Mouse (Mus musculus) stomach, embryonic 16.5 days (tissue): ENCODE data around the gene Macrod2. TPM values are rescaled to one million over a fixed set of nuclear protein-coding genes. Genes with fewer than 3 reads are reported as not detected.

Source experiments
- ATAC-seq: fragments of 200-750 bp; cut with Nextera tagmentation; 2 replicates; pipeline ENCODE4 v1.8.0; 2017; ENCODE audit warnings: moderate number of reproducible peaks, moderate TSS enrichment; ENCODE audit not compliant: insufficient read depth, low FRiP score
- H3K27ac ChIP-seq: fragments of 300-500 bp; sonication (generic); 2 replicates; pipeline ENCODE4 v1.5.1; 2014; ENCODE audit warnings: low read length
- H3K27me3 ChIP-seq: fragments of 300-500 bp; sonication (generic); 2 replicates; pipeline ENCODE4 v1.6.1; 2014; ENCODE audit warnings: low read length, control low read depth, mixed read lengths; ENCODE audit not compliant: control insufficient read depth, insufficient read depth
- H3K36me3 ChIP-seq: fragments of 300-500 bp; sonication (generic); 2 replicates; pipeline ENCODE4 v1.6.1; 2014; ENCODE audit warnings: low read length; ENCODE audit not compliant: control insufficient read depth, insufficient read depth
- H3K4me1 ChIP-seq: fragments of 300-500 bp; sonication (generic); 2 replicates; pipeline ENCODE4 v1.6.1; 2014; ENCODE audit warnings: low read length, control low read depth, mixed read lengths; ENCODE audit not compliant: control insufficient read depth, insufficient read depth
- H3K4me2 ChIP-seq: fragments of 300-500 bp; sonication (generic); 2 replicates; pipeline ENCODE4 v1.6.1; 2014; ENCODE audit warnings: low read depth, low read length, mixed read lengths
- H3K4me3 ChIP-seq: fragments of 300-500 bp; sonication (generic); replicated peaks from 2 replicates; pipeline ENCODE4 v1.5.1; 2014; ENCODE audit warnings: mild to moderate bottlenecking, low read length
- H3K9ac ChIP-seq: fragments of 300-500 bp; sonication (generic); 2 replicates; pipeline ENCODE4 v1.6.1; 2014; ENCODE audit warnings: low read length
- H3K9me3 ChIP-seq: fragments of 300-500 bp; sonication (generic); replicated peaks from 2 replicates; pipeline ENCODE4 v1.6.1; 2016; ENCODE audit warnings: low read length, control low read depth; ENCODE audit not compliant: control insufficient read depth
- WGBS: fragments of 180-500 bp; shearing (Covaris S2); extraction: QIAGEN DNeasy Blood & Tissue Kit; methylation state at CpG from one replicate; pipeline ENCODE4 v1.1.7; 2014; 5-methylcytosine and 5-hydroxymethylcytosine counted together
- polyA plus RNA-seq: library from polyadenylated mRNA; unstranded; fragments of >200 nt; fragmentation: Nextera tagmentation; extraction: Ambion mirVana; gene quantifications from 2 replicates; pipeline ENCODE4 v1.2.1, GENCODE M21; 2015

The Macrod2 gene
- polyA plus RNA-seq, 1 experiment from 2014 or later = 45.4 TPM

DNA sequence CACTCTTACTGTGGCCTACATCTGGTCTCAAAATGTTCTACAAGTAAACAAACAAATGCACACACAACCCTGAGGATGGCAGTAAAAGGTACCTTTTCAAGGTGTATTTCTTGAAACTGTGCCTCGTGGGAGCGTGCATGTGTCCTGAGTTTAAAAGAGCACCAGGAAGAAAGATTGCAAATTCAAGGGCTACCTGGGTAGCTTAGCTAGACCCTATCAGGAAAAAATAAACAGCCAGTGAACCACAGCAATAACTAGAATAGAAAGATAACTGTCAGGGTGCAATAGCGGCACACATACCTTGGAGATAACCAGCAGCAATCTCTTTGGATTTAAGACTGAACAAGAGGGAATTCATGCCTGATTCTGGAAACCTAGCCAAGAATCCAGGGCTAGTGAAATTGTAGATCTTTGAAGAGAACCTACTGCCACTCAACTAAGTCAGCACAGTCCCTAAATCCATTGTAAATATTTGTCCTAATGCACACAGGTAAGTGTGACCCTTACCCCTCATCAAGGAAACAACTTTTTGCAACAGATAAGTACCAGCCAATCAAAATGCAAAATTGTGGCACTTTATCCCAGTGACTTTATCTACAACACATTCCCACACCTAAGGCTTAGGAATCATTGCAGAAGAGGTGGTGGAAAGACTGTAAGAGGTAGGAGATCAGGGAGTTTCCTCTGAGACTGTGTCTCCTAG, 590.7 kb downstream of the Macrod2 start:
- no peak overlapping the region for H3K4me3 ChIP-seq
- WGBS = 76% methylated on average over 3 of the region's 3 CpGs
- H3K4me1 ChIP-seq = no peaks in the 10 kb centered on the region
- H3K27ac ChIP-seq = no peak overlapping the region
- no peak overlapping the region for H3K4me2 ChIP-seq
- H3K9me3 ChIP-seq = no peaks in the 10 kb centered on the region
- no peaks in the 10 kb centered on the region for H3K27me3 ChIP-seq
- H3K9ac ChIP-seq = no peak overlapping the region
- H3K36me3 ChIP-seq = no peaks in the 10 kb centered on the region
- no peak for ATAC-seq

DNA sequence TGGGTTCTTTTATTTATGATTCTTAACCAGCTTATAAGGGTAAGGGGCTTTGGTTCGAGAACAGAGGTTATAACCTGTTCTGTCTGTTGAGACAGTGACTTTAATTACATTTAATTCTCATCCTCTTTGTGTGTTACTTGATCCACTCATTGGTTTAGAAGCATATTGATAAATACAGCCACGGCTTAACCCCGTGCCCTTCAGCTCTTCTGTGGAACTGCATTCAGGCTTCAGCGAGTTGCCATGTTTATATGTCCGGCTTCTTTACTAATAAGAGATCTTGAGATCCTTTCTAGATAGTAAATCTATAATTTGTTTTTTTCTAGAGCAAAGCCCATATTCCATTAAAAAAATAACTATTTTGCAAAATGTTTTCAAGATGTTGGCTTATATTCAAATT, 608.7 kb downstream of the Macrod2 start:
- H3K27me3 ChIP-seq = no peaks in the 10 kb centered on the region
- H3K36me3 ChIP-seq = no peaks in the 10 kb centered on the region
- no peak overlapping the region for H3K4me2 ChIP-seq
- H3K9ac ChIP-seq = no peak overlapping the region
- no peaks in the 10 kb centered on the region for H3K9me3 ChIP-seq
- H3K4me1 ChIP-seq = no peaks in the 10 kb centered on the region
- no peak for ATAC-seq
- WGBS = 65% methylated on average over 5 of the region's 5 CpGs
- H3K4me3 ChIP-seq = no peak overlapping the region
- no peak overlapping the region for H3K27ac ChIP-seq

DNA sequence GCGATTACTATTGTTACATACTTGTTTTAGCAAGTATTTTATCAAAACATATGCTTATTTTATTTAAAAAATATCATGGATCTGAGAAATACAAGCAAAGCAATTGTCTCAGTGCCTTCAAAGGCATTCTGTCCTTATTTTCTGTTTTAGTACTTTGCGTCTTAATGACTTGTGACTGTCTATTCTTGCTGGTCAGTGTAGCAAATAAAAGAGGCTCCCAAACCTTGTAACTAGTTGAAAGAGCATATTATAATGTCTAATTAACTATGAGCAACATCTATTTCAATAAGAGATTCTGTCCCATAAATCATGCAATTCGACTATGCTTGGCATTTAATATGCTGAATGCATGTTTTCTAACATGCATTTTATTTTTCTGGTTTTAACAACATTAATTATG, 609.2 kb downstream of the Macrod2 start:
- Histone ChIP-seq H3K9me3 (no peaks in the 10 kb centered on the region), H3K9ac (no peak overlapping the region), H3K27ac (no peak overlapping the region), H3K27me3 (no peaks in the 10 kb centered on the region), H3K4me1 (no peaks in the 10 kb centered on the region), H3K4me3 (no peak overlapping the region), H3K36me3 (no peaks in the 10 kb centered on the region), H3K4me2 (no peak overlapping the region)
- no peak for ATAC-seq
- 74% methylated on average over 3 of the region's 3 CpGs for whole genome bisulfite sequencing

DNA sequence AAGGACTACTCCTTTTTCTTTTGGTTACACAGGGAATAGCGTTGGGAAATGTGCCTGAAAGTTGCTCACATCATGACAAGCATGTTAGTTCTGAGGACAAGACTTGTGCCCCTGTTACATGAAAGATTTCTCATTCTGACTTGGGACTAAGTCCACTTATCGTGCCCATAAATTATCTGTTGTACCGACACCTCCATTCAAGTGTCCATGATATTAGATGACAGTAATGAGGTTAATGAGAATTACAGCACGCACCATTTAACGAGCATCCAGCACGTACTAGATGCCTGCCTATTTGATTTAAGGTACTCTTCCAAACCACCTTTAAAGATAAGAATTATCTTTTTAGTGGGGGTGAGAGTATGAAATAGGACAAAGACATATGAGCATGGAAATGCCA, 610.5 kb downstream of the Macrod2 start:
- ATAC-seq = no peak
- no peak overlapping the region for H3K4me3 ChIP-seq
- no peaks in the 10 kb centered on the region for H3K4me1 ChIP-seq
- WGBS = 77% methylated on average over 6 of the region's 6 CpGs
- H3K9me3 ChIP-seq = no peaks in the 10 kb centered on the region
- no peak overlapping the region for H3K27ac ChIP-seq
- no peaks in the 10 kb centered on the region for H3K27me3 ChIP-seq
- no peaks in the 10 kb centered on the region for H3K36me3 ChIP-seq
- no peak overlapping the region for H3K4me2 ChIP-seq
- H3K9ac ChIP-seq = no peak overlapping the region

DNA sequence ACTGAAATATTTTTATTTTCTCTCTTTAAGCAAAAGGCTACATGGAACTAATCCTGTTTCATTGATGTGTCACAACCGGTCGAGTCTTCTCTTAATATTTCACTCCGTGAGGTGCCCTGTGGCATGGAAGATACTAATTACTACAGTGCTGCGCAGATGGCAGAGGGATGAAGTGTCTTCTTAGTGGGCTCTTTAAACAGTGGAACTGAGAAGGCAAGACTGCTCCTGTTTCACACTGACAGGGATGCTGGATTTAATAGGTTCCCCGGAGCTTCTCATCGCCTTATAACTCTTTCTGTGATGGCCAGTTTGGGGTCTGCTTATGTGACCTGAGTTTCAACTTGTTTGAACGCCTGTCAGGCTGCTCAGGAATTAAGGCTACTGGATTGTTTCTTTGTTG, 612.6 kb downstream of the Macrod2 start:
- ATAC-seq = no peak
- Histone ChIP-seq H3K9ac (no peak overlapping the region), H3K27me3 (no peaks in the 10 kb centered on the region), H3K27ac (no peak overlapping the region), H3K36me3 (no peaks in the 10 kb centered on the region), H3K4me2 (no peak overlapping the region), H3K4me3 (no peak overlapping the region), H3K9me3 (no peaks in the 10 kb centered on the region), H3K4me1 (no peaks in the 10 kb centered on the region)
- 69% methylated on average over 7 of the region's 7 CpGs for WGBS

DNA sequence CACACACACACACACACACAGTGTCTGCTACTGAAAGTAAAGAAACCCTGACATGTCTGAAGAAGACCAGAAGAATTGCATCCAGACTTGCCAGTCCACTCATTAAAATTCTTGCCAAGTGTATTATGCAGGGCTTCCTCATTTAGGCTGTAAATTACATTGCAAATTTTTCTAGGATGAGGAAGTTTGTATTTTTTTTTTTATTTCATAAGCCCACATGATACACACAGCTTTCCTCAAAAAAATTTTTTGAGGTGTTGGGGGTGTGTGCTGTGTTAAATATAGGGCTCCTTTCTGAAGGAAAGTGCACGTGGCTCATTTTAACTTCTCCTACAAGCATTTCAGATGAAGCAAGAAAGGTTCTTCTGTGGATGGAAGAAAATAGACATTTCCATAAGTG, 613.3 kb downstream of the Macrod2 start:
- no peaks in the 10 kb centered on the region for H3K27me3 ChIP-seq
- H3K4me3 ChIP-seq = no peak overlapping the region
- no peaks in the 10 kb centered on the region for H3K9me3 ChIP-seq
- no peak overlapping the region for H3K27ac ChIP-seq
- H3K4me2 ChIP-seq = no peak overlapping the region
- H3K36me3 ChIP-seq = no peaks in the 10 kb centered on the region
- H3K9ac ChIP-seq = no peak overlapping the region
- no peaks in the 10 kb centered on the region for H3K4me1 ChIP-seq
- no peak for ATAC-seq
- 46% methylated on average over 1 of the region's 1 CpGs for WGBS

DNA sequence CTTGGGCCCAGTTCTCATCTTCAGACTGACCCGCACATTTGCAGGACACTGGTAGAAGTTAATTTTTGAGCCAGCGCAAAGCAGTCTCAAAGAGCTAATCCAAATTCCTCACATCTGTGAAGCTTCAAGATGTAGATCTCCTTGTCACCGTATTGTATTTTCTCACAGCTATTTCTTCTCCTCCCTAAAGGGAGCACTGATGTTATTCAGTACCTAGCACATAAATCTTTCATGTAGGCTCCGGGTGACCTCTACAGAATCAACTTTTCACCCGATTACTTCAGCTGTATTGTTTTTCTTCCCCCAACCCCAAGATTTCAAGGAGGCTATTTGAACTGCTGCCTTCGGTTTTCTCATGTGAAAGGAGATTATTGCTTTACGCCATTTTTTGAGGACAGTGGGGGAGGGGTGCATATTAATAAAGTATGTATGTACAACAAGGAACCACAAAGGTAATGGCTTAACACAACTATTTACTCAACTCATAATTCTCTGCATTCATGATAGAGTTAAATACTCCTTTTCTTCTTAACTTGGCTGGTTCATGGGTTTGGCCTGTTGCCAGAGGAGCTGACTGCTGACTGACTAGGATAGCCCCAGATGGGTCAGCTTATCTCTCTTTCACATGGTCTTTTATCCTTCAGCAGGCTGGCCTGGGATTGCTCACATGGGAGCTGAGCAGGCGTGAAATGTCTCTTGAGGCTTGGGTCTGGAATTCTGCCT, 618.5 kb downstream of the Macrod2 start:
- no peak overlapping the region for H3K27ac ChIP-seq
- H3K9ac ChIP-seq = no peak overlapping the region
- H3K36me3 ChIP-seq = no peaks in the 10 kb centered on the region
- ATAC-seq = peak; percentile 53; the same call in 1 of the 2 replicates
- H3K4me2 ChIP-seq = no peak overlapping the region
- no peaks in the 10 kb centered on the region for H3K9me3 ChIP-seq
- H3K27me3 ChIP-seq = no peaks in the 10 kb centered on the region
- 41% methylated on average over 8 of the region's 8 CpGs for WGBS
- peaks cover 4% of the 10 kb centered on the region; the same call in 1 of the 2 replicates for H3K4me1 ChIP-seq
- no peak overlapping the region for H3K4me3 ChIP-seq

DNA sequence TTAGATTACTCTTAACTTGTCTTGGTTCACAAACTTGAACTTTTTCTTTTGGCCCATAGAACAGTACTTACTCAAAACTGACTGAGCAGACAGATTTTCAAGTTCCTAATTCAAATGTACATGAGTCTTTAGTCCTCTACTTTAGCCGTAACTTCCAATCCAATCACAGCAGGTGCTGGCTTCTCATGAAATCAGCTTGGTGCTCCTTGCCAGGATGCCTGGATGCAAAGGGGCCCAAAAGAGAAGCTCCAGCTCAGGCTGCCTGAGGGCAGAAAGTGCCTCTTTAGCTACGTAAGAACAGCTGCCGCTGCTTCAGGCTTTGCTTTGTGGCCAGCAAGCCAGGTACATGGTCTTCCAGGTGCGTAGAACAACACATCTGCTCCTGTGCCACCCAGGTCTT, 627.9 kb downstream of the Macrod2 start:
- no peak overlapping the region for H3K27ac ChIP-seq
- ATAC-seq = no peak
- H3K4me3 ChIP-seq = no peak overlapping the region
- no peaks in the 10 kb centered on the region for H3K27me3 ChIP-seq
- no peaks in the 10 kb centered on the region for H3K4me1 ChIP-seq
- 84% methylated on average over 4 of the region's 4 CpGs for WGBS
- no peak overlapping the region for H3K9ac ChIP-seq
- H3K4me2 ChIP-seq = no peak overlapping the region
- H3K9me3 ChIP-seq = no peaks in the 10 kb centered on the region
- no peaks in the 10 kb centered on the region for H3K36me3 ChIP-seq

DNA sequence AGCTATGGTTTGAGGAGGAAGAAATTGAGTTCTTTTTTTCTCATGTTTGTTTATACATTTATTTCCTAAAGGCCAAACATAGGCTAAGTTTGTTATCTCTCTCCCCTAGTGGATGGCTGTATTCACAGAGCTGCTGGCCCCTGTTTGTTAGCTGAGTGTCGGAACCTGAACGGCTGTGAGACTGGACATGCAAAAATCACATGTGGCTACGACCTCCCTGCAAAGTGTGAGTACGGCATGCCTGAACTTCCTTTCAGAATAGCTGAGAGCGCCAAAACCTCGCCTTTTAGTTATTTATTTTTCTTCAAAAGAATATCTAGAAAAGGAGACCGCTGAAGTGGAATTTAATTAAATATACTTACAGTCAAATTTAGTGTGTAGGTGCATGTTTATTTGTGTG, 628.8 kb downstream of the Macrod2 start:
- WGBS = 31% methylated on average over 7 of the region's 7 CpGs
- H3K9me3 ChIP-seq = no peaks in the 10 kb centered on the region
- H3K9ac ChIP-seq = no peak overlapping the region
- no peak overlapping the region for H3K4me3 ChIP-seq
- no peaks in the 10 kb centered on the region for H3K36me3 ChIP-seq
- H3K4me1 ChIP-seq = no peaks in the 10 kb centered on the region
- ATAC-seq = no peak
- no peak overlapping the region for H3K4me2 ChIP-seq
- H3K27ac ChIP-seq = no peak overlapping the region
- no peaks in the 10 kb centered on the region for H3K27me3 ChIP-seq
